Mouse (Mus musculus) kidney, adult 2 months (tissue): Measurements from ENCODE around the gene Mecr.

Source experiments
- CTCF ChIP-seq: fragments of 200-500 bp; conservative IDR thresholded peaks from 2 replicates; pipeline ENCODE4 v1.5.1; 2011; ENCODE audit warnings: low read depth, mild to moderate bottlenecking, control low read depth, low read length, moderate library complexity, mixed read lengths; ENCODE audit not compliant: insufficient read depth, insufficient read length
- POLR2A ChIP-seq: fragments of 200-500 bp; IDR thresholded peaks from one replicate; pipeline ENCODE4 v1.6.1; 2011; ENCODE audit warnings: low read depth, low read length, control low read depth

- TF ChIP-seq POLR2A, result no peak
- TF ChIP-seq CTCF, result no peak
Observed at GRCm38 (mm10) chr4:131803846-131804245, 39.4 kb upstream of the Mecr start.
